Mouse (Mus musculus) lung, postnatal 0 days (tissue): ENCODE data around the gene Shb.

Source experiments
- CTCF ChIP-seq: IDR thresholded peaks from 2 replicates; pipeline ENCODE4 v1.5.1; 2016; ENCODE audit warnings: antibody characterized with exemption, mild to moderate bottlenecking
- EP300 ChIP-seq: IDR thresholded peaks from 2 replicates; pipeline ENCODE4 v1.6.1; 2016; ENCODE audit warnings: antibody characterized with exemption, mild to moderate bottlenecking, control low read depth

DNA sequence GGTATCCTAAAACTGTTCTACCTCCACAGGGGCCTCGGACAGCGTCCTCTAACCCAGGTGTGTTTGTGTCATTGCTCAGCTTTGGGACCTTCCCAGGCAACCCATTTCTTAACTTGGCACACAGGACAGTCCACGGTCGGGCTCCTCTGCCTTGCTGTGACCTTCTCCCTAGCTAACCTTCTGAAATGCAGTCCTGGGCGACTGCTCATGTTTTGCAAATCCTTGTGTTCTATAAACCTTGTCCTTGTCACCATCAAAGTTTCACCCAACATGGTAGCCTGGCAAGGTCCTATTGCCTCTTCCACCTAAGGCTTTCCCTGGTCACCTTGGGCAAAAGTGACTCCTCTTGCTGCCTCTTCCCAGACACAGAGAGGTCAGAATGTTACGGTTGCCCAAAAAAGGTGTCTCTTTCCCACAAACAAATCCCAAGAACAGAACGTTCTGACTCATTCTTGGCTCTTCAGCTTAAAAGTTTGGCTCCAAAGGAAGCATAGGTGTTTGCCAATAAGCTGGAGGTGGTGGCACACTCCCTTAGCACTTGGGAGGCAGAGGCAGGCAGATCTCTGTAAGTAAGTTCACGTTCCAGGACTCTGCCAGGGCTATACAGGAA lies 121.0 kb downstream of the Shb start:
- TF ChIP-seq CTCF = no peak
- TF ChIP-seq EP300 = 0 out of 2 replicates have a peak, but pooled peaks have one; percentile 20
